Mouse (Mus musculus) MEL (cell line): ENCODE measurements at regions not wholly inside any gene's neighbourhood (a gene's known extent, or its start where the extent isn't known, plus 50 kb on each side); places are given as distances from the start of the nearest gene placed in this dataset.

ENCODE experiments used
- DNase-seq: peaks from one replicate; pipeline ENCODE4 v3.0.0; 2011; ENCODE audit warnings: low read depth, low spot score
- H3K27ac ChIP-seq: 2 replicates; pipeline ENCODE4 v1.5.1; 2012; ENCODE audit warnings: low read depth, mild to moderate bottlenecking, control low read depth, low read length, moderate library complexity; ENCODE audit not compliant: control insufficient read depth
- H3K27me3 ChIP-seq, 2 experiments: fragments of 150-350 bp in 1 of 2; sonication (generic) in 1 of 2; 2 replicates each; pipeline ENCODE4 v1.6.1; 2012; ENCODE audit warnings: low read length in 2 of 2, mild to moderate bottlenecking in 2 of 2, improper control_type of control experiment in 1 of 2, moderate library complexity in 1 of 2; ENCODE audit not compliant: insufficient read depth in 2 of 2, control insufficient read depth in 1 of 2
- H3K36me3 ChIP-seq, 2 experiments: 2 replicates each; pipeline ENCODE4 v1.6.1; 2012 to 2014; ENCODE audit warnings: low read length in 2 of 2, improper control_type of control experiment in 1 of 2, inconsistent platforms in 1 of 2, mild to moderate bottlenecking in 1 of 2; ENCODE audit not compliant: insufficient read depth in 2 of 2, control insufficient read depth in 1 of 2
- H3K4me1 ChIP-seq, 2 experiments: fragments of 150-350 bp in 1 of 2; sonication (generic) in 1 of 2; 2 replicates each; pipeline ENCODE4 v1.6.1; 2012; ENCODE audit warnings: low read length in 2 of 2, improper control_type of control experiment in 1 of 2, mild to moderate bottlenecking in 1 of 2; ENCODE audit not compliant: insufficient read depth in 2 of 2, control insufficient read depth in 1 of 2
- H3K4me3 ChIP-seq, 2 experiments: fragments of 150-350 bp in 1 of 2; sonication (generic) in 1 of 2; 2 replicates each; pipeline ENCODE4 v1.5.1; 2012; ENCODE audit warnings: low read depth in 2 of 2, low read length in 2 of 2, mild to moderate bottlenecking in 2 of 2, moderate library complexity in 2 of 2, control low read depth in 1 of 2, improper control_type of control experiment in 1 of 2; ENCODE audit not compliant: control insufficient read depth in 1 of 2, insufficient read depth in 1 of 2
- H3K79me2 ChIP-seq: 2 replicates; pipeline ENCODE4 v1.6.1; 2012; ENCODE audit warnings: mild to moderate bottlenecking, low read length, moderate library complexity; ENCODE audit not compliant: control insufficient read depth, poor library complexity, insufficient read depth
- H3K9ac ChIP-seq: 2 replicates; pipeline ENCODE4 v1.6.1; 2012; ENCODE audit warnings: low read depth, mild to moderate bottlenecking, control low read depth, low read length, moderate library complexity; ENCODE audit not compliant: control insufficient read depth, poor library complexity, severe bottlenecking
- H3K9me3 ChIP-seq: fragments of 150-350 bp; sonication (generic); replicated peaks from 2 replicates; pipeline ENCODE4 v1.6.1; 2012; ENCODE audit warnings: mild to moderate bottlenecking, low read length, improper control_type of control experiment, moderate library complexity; ENCODE audit not compliant: insufficient read depth
- BHLHE40 ChIP-seq: IDR thresholded peaks from 2 replicates; pipeline ENCODE4 v1.6.1; 2012; ENCODE audit warnings: low read depth, mild to moderate bottlenecking, inconsistent platforms, low read length, improper control_type of control experiment, borderline replicate concordance
- CHD1 ChIP-seq: IDR thresholded peaks from 2 replicates; pipeline ENCODE4 v1.6.1; 2012; ENCODE audit warnings: low read depth, mild to moderate bottlenecking, inconsistent platforms, low read length, improper control_type of control experiment
- GABPA ChIP-seq: IDR thresholded peaks from 2 replicates; pipeline ENCODE4 v1.6.1; 2012; ENCODE audit warnings: low read depth, mild to moderate bottlenecking, inconsistent platforms, low read length, improper control_type of control experiment, moderate library complexity
- KAT2A ChIP-seq: conservative IDR thresholded peaks from 2 replicates; pipeline ENCODE4 v1.6.1; 2012; ENCODE audit warnings: low read depth, low read length, improper control_type of control experiment, inconsistent platforms
- MAFK ChIP-seq: IDR thresholded peaks from 2 replicates; pipeline ENCODE4 v1.6.1; 2011; ENCODE audit warnings: low read depth, mild to moderate bottlenecking, low read length, improper control_type of control experiment, borderline replicate concordance
- MAX ChIP-seq: IDR thresholded peaks from 2 replicates; pipeline ENCODE4 v1.6.1; 2011; ENCODE audit warnings: low read length, improper control_type of control experiment
- POLR2AphosphoS2 ChIP-seq: IDR thresholded peaks from 2 replicates; pipeline ENCODE4 v1.6.1; 2011; ENCODE audit warnings: low read length, improper control_type of control experiment
- SIN3A ChIP-seq: IDR thresholded peaks from 2 replicates; pipeline ENCODE4 v1.6.1; 2012; ENCODE audit warnings: low read length, improper control_type of control experiment, inconsistent platforms
- TAL1 ChIP-seq: IDR thresholded peaks from 2 replicates; pipeline ENCODE4 v1.6.1; 2012; ENCODE audit warnings: mild to moderate bottlenecking, inconsistent platforms, low read length, moderate library complexity, mixed read lengths
- TCF12 ChIP-seq: IDR thresholded peaks from 2 replicates; pipeline ENCODE4 v1.6.1; 2014; ENCODE audit warnings: low read depth, mild to moderate bottlenecking, inconsistent platforms, low read length, improper control_type of control experiment, moderate library complexity
- USF1 ChIP-seq: IDR thresholded peaks from 2 replicates; pipeline ENCODE4 v1.6.1; 2014; ENCODE audit warnings: low read depth, mild to moderate bottlenecking, inconsistent platforms, low read length, improper control_type of control experiment, moderate library complexity
- ZC3H11A ChIP-seq: IDR thresholded peaks from 2 replicates; pipeline ENCODE4 v1.6.1; 2012; ENCODE audit warnings: low read depth, mild to moderate bottlenecking, inconsistent platforms, low read length, improper control_type of control experiment
- ZMIZ1 ChIP-seq: IDR thresholded peaks from 2 replicates; pipeline ENCODE4 v1.6.1; 2012; ENCODE audit warnings: low read depth, mild to moderate bottlenecking, inconsistent platforms, low read length, improper control_type of control experiment, moderate library complexity

- Histone ChIP-seq H3K79me2 (no peaks in the 10 kb centered on the region), H3K9me3 (no peaks in the 10 kb centered on the region), H3K4me1 (no peaks in the 10 kb centered on the region), H3K9ac (no peak overlapping the region), H3K27me3 (no peaks in the 10 kb centered on the region), H3K27ac (no peak overlapping the region), H3K4me3 (no peak overlapping the region), H3K36me3 (peaks cover 0 to 2% of the 10 kb centered on the region in 2 experiments; a peak in 1 of 4 replicates)
- DNase-seq: peak; percentile 52
- TF ChIP-seq MAFK (no peak), SIN3A (no peak), KAT2A (no peak), BHLHE40 (peak; percentile 45; the same call in 1 of the 2 replicates), USF1 (no peak), CHD1 (no peak), ZC3H11A (no peak), TAL1 (no peak)
Measured at GRCm38 (mm10) chr6:14121479-14121878, 250.2 kb upstream of the 2610001J05Rik start.

DNA sequence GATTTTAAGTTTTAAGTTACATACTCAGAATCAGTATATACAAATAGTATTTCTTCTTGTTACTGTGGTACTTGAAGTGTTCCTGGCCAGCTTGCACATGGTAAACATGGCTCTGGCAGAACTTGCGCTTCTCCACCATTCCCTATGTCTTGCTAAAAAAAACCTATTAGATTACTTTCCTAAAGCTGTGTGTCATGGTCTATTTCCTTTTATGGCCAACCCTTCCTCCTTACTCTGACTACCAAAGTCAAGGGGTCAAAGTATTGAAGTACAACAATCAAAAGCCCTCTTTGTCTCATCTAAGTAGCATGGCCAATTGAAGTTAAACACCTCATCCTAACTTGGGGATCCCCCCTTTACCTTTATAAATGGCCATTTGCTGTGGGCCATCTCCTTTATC, 223.6 kb upstream of the 2610001J05Rik start:
- Histone ChIP-seq H3K27me3 (no peaks in the 10 kb centered on the region), H3K79me2 (no peaks in the 10 kb centered on the region), H3K9ac (no peak overlapping the region), H3K9me3 (no peaks in the 10 kb centered on the region), H3K4me1 (no peaks in the 10 kb centered on the region), H3K36me3 (no peaks in the 10 kb centered on the region), H3K27ac (no peak overlapping the region), H3K4me3 (no peak overlapping the region)
- DNase-seq: no peak
- TF ChIP-seq TCF12 (no peak), SIN3A (no peak)

DNA sequence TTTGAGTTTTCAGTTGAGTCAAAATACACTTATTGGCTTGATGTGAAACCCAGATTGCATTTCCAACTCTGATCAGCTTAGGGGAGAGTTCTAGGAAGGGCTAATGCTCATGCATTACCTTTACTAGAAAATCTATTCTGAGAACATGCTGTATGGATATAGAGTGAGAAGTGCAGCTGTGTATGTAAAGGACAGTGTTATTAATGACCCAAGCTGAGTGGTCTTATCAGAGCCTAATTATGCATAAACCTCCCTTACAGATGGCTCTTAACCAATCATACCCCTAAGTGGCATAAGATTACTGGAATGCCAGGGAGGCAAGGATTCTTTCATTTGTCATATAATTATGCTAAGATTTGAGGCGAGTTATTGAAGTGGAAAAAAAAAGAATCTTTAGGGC, 210.6 kb upstream of the 2610001J05Rik start:
- Histone ChIP-seq H3K9ac (no peak overlapping the region), H3K4me3 (no peak overlapping the region), H3K4me1 (no peaks in the 10 kb centered on the region), H3K79me2 (no peaks in the 10 kb centered on the region), H3K27ac (no peak overlapping the region), H3K9me3 (no peaks in the 10 kb centered on the region), H3K36me3 (no peaks in the 10 kb centered on the region), H3K27me3 (no peaks in the 10 kb centered on the region; a peak in 1 of 4 replicates)
- TF ChIP-seq POLR2AphosphoS2 (no peak), GABPA (no peak), ZMIZ1 (no peak), MAX (no peak)
- no peak for DNase-seq
